Mouse (Mus musculus) heart, postnatal 0 days (tissue): ENCODE results near the gene Selenbp1. TPM values are rescaled to one million over a fixed set of nuclear protein-coding genes. Genes with fewer than 3 reads are reported as not detected.
"Not testable (repeated sequence)": the region's sequence is repeated elsewhere in the genome, so short reads cannot be mapped to it uniquely, and the experiment has no call there.

Experiments used
- ATAC-seq: fragments of 200-750 bp; cut with Nextera tagmentation; 2 replicates; pipeline ENCODE4 v1.8.0; 2017; ENCODE audit warnings: low read depth, moderate number of reproducible peaks, moderate library complexity; ENCODE audit not compliant: insufficient read depth
- DNase-seq: peaks from one replicate; pipeline ENCODE4 v3.0.0-alpha.2; 2016; ENCODE audit warnings: low spot score
- H3K27ac ChIP-seq: fragments of 300-500 bp; sonication (generic); 2 replicates; pipeline ENCODE4 v1.5.1; 2014; ENCODE audit warnings: low read depth, mild to moderate bottlenecking
- H3K27me3 ChIP-seq: fragments of 300-500 bp; sonication (generic); 2 replicates; pipeline ENCODE4 v1.6.1; 2014; ENCODE audit warnings: low read length, mixed read lengths; ENCODE audit not compliant: control insufficient read depth, insufficient read depth
- H3K36me3 ChIP-seq: fragments of 300-500 bp; sonication (generic); replicated peaks from 2 replicates; pipeline ENCODE4 v1.6.1; 2014; ENCODE audit warnings: low read length, mixed read lengths; ENCODE audit not compliant: control insufficient read depth, insufficient read depth
- H3K4me1 ChIP-seq: fragments of 300-500 bp; sonication (generic); 2 replicates; pipeline ENCODE4 v1.6.1; 2014; ENCODE audit warnings: antibody characterized with exemption; ENCODE audit not compliant: control insufficient read depth, insufficient read depth
- H3K4me2 ChIP-seq: fragments of 300-500 bp; sonication (generic); 2 replicates; pipeline ENCODE4 v1.6.1; 2014; ENCODE audit warnings: low read depth, mild to moderate bottlenecking, low read length, moderate library complexity
- H3K4me3 ChIP-seq: fragments of 300-500 bp; sonication (generic); 2 replicates; pipeline ENCODE4 v1.5.1; 2014; ENCODE audit warnings: low read depth, low read length
- H3K9ac ChIP-seq: fragments of 300-500 bp; sonication (generic); replicated peaks from 2 replicates; pipeline ENCODE4 v1.6.1; 2014; ENCODE audit warnings: low read depth, low read length, mixed read lengths
- H3K9me3 ChIP-seq: fragments of 300-500 bp; sonication (generic); replicated peaks from 2 replicates; pipeline ENCODE4 v1.6.1; 2016; ENCODE audit warnings: low read length; ENCODE audit not compliant: control insufficient read depth
- CTCF ChIP-seq: IDR thresholded peaks from 2 replicates; pipeline ENCODE4 v1.5.1; 2016; ENCODE audit warnings: antibody characterized with exemption, control low read depth, low read depth
- EP300 ChIP-seq: IDR thresholded peaks from 2 replicates; pipeline ENCODE4 v1.6.1; 2016; ENCODE audit warnings: antibody characterized with exemption, low read depth
- WGBS: fragments of 180-500 bp; shearing (Covaris S2); extraction: QIAGEN DNeasy Blood & Tissue Kit; methylation state at CpG from one replicate; pipeline ENCODE4 v1.1.7; 2014; 5-methylcytosine and 5-hydroxymethylcytosine counted together
- polyA plus RNA-seq: library from polyadenylated mRNA; unstranded; fragments of >200 nt; fragmentation: Nextera tagmentation; extraction: Ambion mirVana; gene quantifications from 2 replicates; pipeline ENCODE4 v1.2.1, GENCODE M21; 2015
- total RNA-seq: library from RNA; depleted of rRNA; stranded (reverse); fragments of >200 nt; gene quantifications from 2 replicates; pipeline ENCODE4 v1.2.3, GENCODE M21; 2014; ENCODE audit warnings: low replicate concordance

Selenbp1 gene
- total and polyA plus RNA-seq, 2 experiments from 2014 or later: 101 to 212 TPM

- H3K4me2 ChIP-seq: not testable (repeated sequence)
- 34% methylated on average over 4 of the region's 4 CpGs for WGBS
Measured at GRCm38 (mm10) chr3:94943706-94944105, 10.8 kb downstream of the Selenbp1 start.

GRCm38 (mm10) chr3:94948066-94948614, 15.3 kb downstream of the Selenbp1 start:
- Histone ChIP-seq H3K4me1 (peaks cover 6% of the 10 kb centered on the region; the same call in 1 of the 2 replicates), H3K36me3 (no peaks in the 10 kb centered on the region), H3K4me3 (no peak overlapping the region), H3K27ac (no peak overlapping the region), H3K4me2 (no peak overlapping the region), H3K9me3 (no peaks in the 10 kb centered on the region), H3K9ac (no peak overlapping the region), H3K27me3 (no peaks in the 10 kb centered on the region)
- no peak for ATAC-seq
- WGBS: 70% methylated on average over 3 of the region's 3 CpGs
- TF ChIP-seq EP300: no peak
- peak; percentile 65 for TF ChIP-seq CTCF
- no peak for DNase-seq

More at GRCm38 (mm10) chr3:94943706-94944105, 10.8 kb downstream of the Selenbp1 start:
- H3K4me1 ChIP-seq, H3K36me3 ChIP-seq, H3K27me3 ChIP-seq, DNase-seq, H3K27ac ChIP-seq, H3K9me3 ChIP-seq, H3K4me3 ChIP-seq, H3K9ac ChIP-seq: not testable (repeated sequence)
- peak; percentile 44; the same call in 1 of the 2 replicates for ATAC-seq
- TF ChIP-seq CTCF: peak; percentile 45

DNA sequence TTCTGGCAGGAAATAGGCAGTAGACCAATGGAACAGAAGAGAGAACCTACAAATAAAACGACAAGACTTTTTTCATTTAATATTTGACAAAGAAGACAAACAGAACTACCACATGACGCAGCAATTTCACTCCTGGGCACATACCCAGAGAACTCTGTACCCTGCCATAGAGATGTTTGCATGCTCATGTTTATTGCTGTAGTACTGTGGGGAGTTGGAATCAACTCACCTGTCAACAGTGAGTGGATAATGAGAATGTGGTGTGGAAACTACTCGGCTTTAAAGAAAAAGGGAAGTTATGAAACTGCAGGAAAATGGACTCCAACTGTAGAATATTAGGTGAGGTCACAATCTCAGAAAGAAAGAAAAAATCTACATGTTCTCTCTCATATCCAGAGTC, 16.8 kb downstream of the Selenbp1 start:
- Histone ChIP-seq H3K9me3 (no peaks in the 10 kb centered on the region), H3K9ac (no peak overlapping the region), H3K27me3 (no peaks in the 10 kb centered on the region), H3K36me3 (no peaks in the 10 kb centered on the region), H3K4me3 (no peak overlapping the region), H3K4me1 (peaks cover 9% of the 10 kb centered on the region; the same call in 1 of the 2 replicates), H3K4me2 (no peak overlapping the region), H3K27ac (no peak overlapping the region)
- ATAC-seq (no peak), DNase-seq (no peak)
- no peak for TF ChIP-seq EP300
- TF ChIP-seq CTCF: no peak
- WGBS: 77% methylated on average over 3 of the region's 3 CpGs

- DNase-seq: no peak
- peak overlapping the region; percentile 82 for H3K4me2 ChIP-seq
- H3K4me1 ChIP-seq: peaks cover 13% of the 10 kb centered on the region
- 68% methylated on average over 5 of the region's 5 CpGs for WGBS
- peak overlapping the region; percentile 90; the same call in 1 of the 2 replicates for H3K4me3 ChIP-seq
- no peak for ATAC-seq
- H3K9me3 ChIP-seq: no peaks in the 10 kb centered on the region
- H3K27ac ChIP-seq: no peak overlapping the region
- H3K27me3 ChIP-seq: no peaks in the 10 kb centered on the region
- peaks cover 19% of the 10 kb centered on the region for H3K36me3 ChIP-seq
- no peak overlapping the region for H3K9ac ChIP-seq
- TF ChIP-seq EP300: no peak
- TF ChIP-seq CTCF: no peak
Measured at GRCm38 (mm10) chr3:94952806-94953205, 19.9 kb downstream of the Selenbp1 start.

DNA sequence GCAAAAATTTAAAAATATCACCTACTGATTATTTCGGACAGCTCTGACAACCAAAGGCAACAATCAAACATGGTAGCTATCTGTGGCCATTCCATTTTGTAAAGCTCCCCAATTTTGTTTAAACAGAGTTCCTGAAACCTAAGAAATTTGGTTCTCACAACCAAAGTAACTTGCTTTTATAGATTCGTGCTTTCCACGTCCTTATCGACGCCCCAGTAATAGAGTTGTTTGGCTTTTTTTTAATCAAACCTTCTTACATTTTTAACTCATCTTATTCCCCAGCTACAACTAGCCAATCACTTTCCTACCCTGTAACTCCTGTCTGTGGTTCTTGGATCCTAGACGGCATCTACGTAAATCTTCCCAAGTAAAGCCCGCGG, 20.5 kb downstream of the Selenbp1 start:
- TF ChIP-seq EP300 (no peak), CTCF (no peak)
- Histone ChIP-seq H3K9ac (peak overlapping the region; percentile 87), H3K36me3 (peaks cover 24% of the 10 kb centered on the region), H3K4me3 (peak overlapping the region; percentile 90), H3K27ac (peak overlapping the region; percentile 54), H3K27me3 (no peaks in the 10 kb centered on the region), H3K4me2 (peak overlapping the region; percentile 82), H3K4me1 (peaks cover 13% of the 10 kb centered on the region), H3K9me3 (no peaks in the 10 kb centered on the region)
- 15% methylated on average over 9 of the region's 9 CpGs for WGBS
- DNase-seq (no peak), ATAC-seq (no peak)
